9 mouse cellular contexts compared by ENCODE assay signal in genomic region chr4:118261771-118262473, GRCm38 (mm10). TPM values are rescaled to one million over a fixed set of nuclear protein-coding genes. Genes with fewer than 3 reads are reported as not detected.
DNase-seq lines count a peak whose midpoint lies in the region; ATAC-seq lines count a peak whose summit lies in the region.
"Had no signal": no experiment of that assay in that cellular context is flagged by ENCODE, and none has a peak within 500 bp of the region (broad histone marks: within the 10 kb centered on the region; RNA-seq: fewer than 3 reads in every experiment).

No protein-coding gene starts in this region.

- H3K4me1 ChIP-seq in heart, embryonic 15.5 days (replicated peaks), result peaks cover 73% of the 10 kb centered on the region
- H3K4me1 ChIP-seq in embryonic facial prominence, embryonic 13.5 days, result peaks cover 67% of the 10 kb centered on the region
- H3K4me1 ChIP-seq in limb, embryonic 10.5 days, result peaks cover 65% of the 10 kb centered on the region

- WGBS in heart, embryonic 15.5 days, result 51% methylated on average over 13 of the region's 13 CpGs
- 42% methylated on average over 13 of the region's 13 CpGs for WGBS in embryonic facial prominence, embryonic 13.5 days
- 62% methylated on average over 13 of the region's 13 CpGs for WGBS in limb, embryonic 10.5 days

- no peak for ATAC-seq in heart, embryonic 15.5 days (replicated peaks; ENCODE audit: insufficient number of reproducible peaks, insufficient read depth, low FRiP score, low read depth)
- no peak for ATAC-seq in embryonic facial prominence, embryonic 13.5 days (ENCODE audit: insufficient number of reproducible peaks, insufficient read depth, low FRiP score, low TSS enrichment, low read depth)

- no peak overlapping the region for H3K4me3 ChIP-seq in heart, embryonic 15.5 days
- no peak overlapping the region; the same call in 1 of the 2 replicates for H3K4me3 ChIP-seq in embryonic facial prominence, embryonic 13.5 days
- H3K4me3 ChIP-seq in limb, embryonic 10.5 days, result peak overlapping the region; percentile 71
- H3K4me3 ChIP-seq: megakaryocyte, embryonic 14.5 days had no signal

- H3K9me3 ChIP-seq in heart, embryonic 15.5 days (replicated peaks), result no peaks in the 10 kb centered on the region
- no peaks in the 10 kb centered on the region for H3K9me3 ChIP-seq in embryonic facial prominence, embryonic 13.5 days
- no peaks in the 10 kb centered on the region for H3K9me3 ChIP-seq in limb, embryonic 10.5 days (replicated peaks)
- H3K9me3 ChIP-seq: megakaryocyte, embryonic 14.5 days had no signal

- no peak overlapping the region for H3K4me2 ChIP-seq in heart, embryonic 15.5 days
- peak overlapping the region; percentile 37 for H3K4me2 ChIP-seq in embryonic facial prominence, embryonic 13.5 days

- DNase-seq in heart, adult 18-20 months, result no peak
- DNase-seq in limb, embryonic 10.5 days (ENCODE audit: low spot score), result peak; percentile 46
- DNase-seq in retina, embryonic 14.5 days (ENCODE audit: low spot score), result peak; percentile 72
- no peak for DNase-seq in Muller cell, postnatal 12 days (ENCODE audit: inconsistent ontology term)
- DNase-seq in frontal cortex, postnatal 25 days (ENCODE audit: low spot score in 2 of 2), result no peak
- no peak for DNase-seq in kidney, adult 11 months

- H3K9ac ChIP-seq in heart, embryonic 15.5 days, result no peak overlapping the region
- 0 out of 2 replicates have a peak overlapping the region, but pooled peaks have one; percentile 64 for H3K9ac ChIP-seq in embryonic facial prominence, embryonic 13.5 days

- H3K36me3 ChIP-seq in heart, embryonic 15.5 days, result peaks cover 5% of the 10 kb centered on the region; the same call in 1 of the 2 replicates
- peaks cover 51% of the 10 kb centered on the region for H3K36me3 ChIP-seq in embryonic facial prominence, embryonic 13.5 days
- peaks cover 77% of the 10 kb centered on the region for H3K36me3 ChIP-seq in limb, embryonic 10.5 days

- no peaks in the 10 kb centered on the region for H3K27me3 ChIP-seq in heart, embryonic 15.5 days
- H3K27me3 ChIP-seq in embryonic facial prominence, embryonic 13.5 days, result no peaks in the 10 kb centered on the region
- no peaks in the 10 kb centered on the region for H3K27me3 ChIP-seq in limb, embryonic 10.5 days (ENCODE audit: low read depth, poor library complexity, severe bottlenecking)

- peak overlapping the region; percentile 25; the same call in 1 of the 2 replicates for H3K27ac ChIP-seq in heart, embryonic 15.5 days
- peak overlapping the region; percentile 82 for H3K27ac ChIP-seq in embryonic facial prominence, embryonic 13.5 days
- H3K27ac ChIP-seq in limb, embryonic 10.5 days, result peak overlapping the region; percentile 84

RNA-seq across cellular contexts. Expression of gene Ptprf, which starts 29.3 kb away (rescaled TPM):
- 16.7 and 32.2 TPM in 2 replicates for polyA plus RNA-seq in heart, embryonic 15.5 days (2015; fragmentation: Nextera tagmentation; extraction: Ambion mirVana)
- 1 to 10 TPM; 3.5 to 7.0 TPM for total RNA-seq in heart, adult 18-20 months (2021)
- polyA plus RNA-seq in embryonic facial prominence, embryonic 13.5 days (2015; fragmentation: Nextera tagmentation; extraction: Ambion mirVana), result 79.8 and 88.8 TPM in 2 replicates
- polyA plus RNA-seq in limb, embryonic 10.5 days (2016; fragmentation: Nextera tagmentation; extraction: Ambion mirVana), result 67.5 and 77.3 TPM in 2 replicates

Comparison
In these comparisons a context has a peak if more than half of its experiments do, and no peak if none do; other contexts are left out.
1. H3K27ac ChIP-seq: peak in every context shown above with its lines; median percentile 84 in limb, embryonic 10.5 days; 82 in embryonic facial prominence, embryonic 13.5 days; 25 in heart, embryonic 15.5 days.
2. DNase-seq: peak in limb, embryonic 10.5 days (single experiment) and retina, embryonic 14.5 days (single experiment); none in heart, adult 18-20 months (0 of 2), Muller cell, postnatal 12 days (single experiment), frontal cortex, postnatal 25 days (0 of 2) and kidney, adult 11 months (single experiment).